Mouse (Mus musculus) MEL (cell line): ENCODE data around the gene Mlh1. TPM values are rescaled to one million over a fixed set of nuclear protein-coding genes. Genes with fewer than 3 reads are reported as not detected.

Source experiments
- DNase-seq: peaks from one replicate; pipeline ENCODE4 v3.0.0; 2011; ENCODE audit warnings: low read depth, low spot score
- H3K27ac ChIP-seq: 2 replicates; pipeline ENCODE4 v1.5.1; 2012; ENCODE audit warnings: low read depth, mild to moderate bottlenecking, control low read depth, low read length, moderate library complexity; ENCODE audit not compliant: control insufficient read depth
- H3K27me3 ChIP-seq, 2 experiments: fragments of 150-350 bp in 1 of 2; sonication (generic) in 1 of 2; 2 replicates each; pipeline ENCODE4 v1.6.1; 2012; ENCODE audit warnings: low read length in 2 of 2, mild to moderate bottlenecking in 2 of 2, improper control_type of control experiment in 1 of 2, moderate library complexity in 1 of 2; ENCODE audit not compliant: insufficient read depth in 2 of 2, control insufficient read depth in 1 of 2
- H3K36me3 ChIP-seq, 2 experiments: 2 replicates each; pipeline ENCODE4 v1.6.1; 2012 to 2014; ENCODE audit warnings: low read length in 2 of 2, improper control_type of control experiment in 1 of 2, inconsistent platforms in 1 of 2, mild to moderate bottlenecking in 1 of 2; ENCODE audit not compliant: insufficient read depth in 2 of 2, control insufficient read depth in 1 of 2
- H3K4me1 ChIP-seq, 2 experiments: fragments of 150-350 bp in 1 of 2; sonication (generic) in 1 of 2; 2 replicates each; pipeline ENCODE4 v1.6.1; 2012; ENCODE audit warnings: low read length in 2 of 2, improper control_type of control experiment in 1 of 2, mild to moderate bottlenecking in 1 of 2; ENCODE audit not compliant: insufficient read depth in 2 of 2, control insufficient read depth in 1 of 2
- H3K4me3 ChIP-seq, 2 experiments: fragments of 150-350 bp in 1 of 2; sonication (generic) in 1 of 2; 2 replicates each; pipeline ENCODE4 v1.5.1; 2012; ENCODE audit warnings: low read depth in 2 of 2, low read length in 2 of 2, mild to moderate bottlenecking in 2 of 2, moderate library complexity in 2 of 2, control low read depth in 1 of 2, improper control_type of control experiment in 1 of 2; ENCODE audit not compliant: control insufficient read depth in 1 of 2, insufficient read depth in 1 of 2
- H3K79me2 ChIP-seq: 2 replicates; pipeline ENCODE4 v1.6.1; 2012; ENCODE audit warnings: mild to moderate bottlenecking, low read length, moderate library complexity; ENCODE audit not compliant: control insufficient read depth, poor library complexity, insufficient read depth
- H3K9ac ChIP-seq: 2 replicates; pipeline ENCODE4 v1.6.1; 2012; ENCODE audit warnings: low read depth, mild to moderate bottlenecking, control low read depth, low read length, moderate library complexity; ENCODE audit not compliant: control insufficient read depth, poor library complexity, severe bottlenecking
- H3K9me3 ChIP-seq: fragments of 150-350 bp; sonication (generic); replicated peaks from 2 replicates; pipeline ENCODE4 v1.6.1; 2012; ENCODE audit warnings: mild to moderate bottlenecking, low read length, improper control_type of control experiment, moderate library complexity; ENCODE audit not compliant: insufficient read depth
- BHLHE40 ChIP-seq: IDR thresholded peaks from 2 replicates; pipeline ENCODE4 v1.6.1; 2012; ENCODE audit warnings: low read depth, mild to moderate bottlenecking, inconsistent platforms, low read length, improper control_type of control experiment, borderline replicate concordance
- CHD2 ChIP-seq: IDR thresholded peaks from 2 replicates; pipeline ENCODE4 v1.6.1; 2011; ENCODE audit warnings: low read length, improper control_type of control experiment
- E2F4 ChIP-seq: IDR thresholded peaks from 2 replicates; pipeline ENCODE4 v1.6.1; 2011; ENCODE audit warnings: low read depth, low read length, improper control_type of control experiment, borderline replicate concordance
- ETS1 ChIP-seq: IDR thresholded peaks from 2 replicates; pipeline ENCODE4 v1.6.1; 2012; ENCODE audit warnings: low read depth, mild to moderate bottlenecking, inconsistent platforms, low read length, improper control_type of control experiment, moderate library complexity
- HCFC1 ChIP-seq: IDR thresholded peaks from 2 replicates; pipeline ENCODE4 v1.6.1; 2012; ENCODE audit warnings: low read depth, mild to moderate bottlenecking, inconsistent platforms, low read length, improper control_type of control experiment, moderate library complexity
- JUND ChIP-seq: IDR thresholded peaks from 2 replicates; pipeline ENCODE4 v1.6.1; 2011; ENCODE audit warnings: low read depth, mild to moderate bottlenecking, improper control_type of control experiment, low read length
- MAZ ChIP-seq: IDR thresholded peaks from 2 replicates; pipeline ENCODE4 v1.6.1; 2012; ENCODE audit warnings: low read depth, mild to moderate bottlenecking, inconsistent platforms, low read length, improper control_type of control experiment
- MXI1 ChIP-seq: IDR thresholded peaks from 2 replicates; pipeline ENCODE4 v1.6.1; 2011; ENCODE audit warnings: mild to moderate bottlenecking, low read depth, low read length, improper control_type of control experiment
- MYB ChIP-seq: IDR thresholded peaks from 2 replicates; pipeline ENCODE4 v1.6.1; 2011; ENCODE audit warnings: mild to moderate bottlenecking, low read depth, low read length, improper control_type of control experiment
- MYC ChIP-seq: IDR thresholded peaks from 2 replicates; pipeline ENCODE4 v1.6.1; 2011; ENCODE audit warnings: low read depth, mild to moderate bottlenecking, low read length, improper control_type of control experiment, moderate library complexity
- NELFE ChIP-seq: IDR thresholded peaks from 2 replicates; pipeline ENCODE4 v1.6.1; 2011; ENCODE audit warnings: low read depth, low read length, improper control_type of control experiment
- POLR2A ChIP-seq, 2 experiments: IDR thresholded peaks; 2 replicates each; pipeline ENCODE4 v1.6.1; 2011 to 2012; ENCODE audit warnings: low read length in 2 of 2, mild to moderate bottlenecking in 2 of 2, control low read depth in 1 of 2, improper control_type of control experiment in 1 of 2, low read depth in 1 of 2, moderate library complexity in 1 of 2; ENCODE audit not compliant: control insufficient read depth in 1 of 2, insufficient read depth in 1 of 2, poor library complexity in 1 of 2
- POLR2AphosphoS2 ChIP-seq: IDR thresholded peaks from 2 replicates; pipeline ENCODE4 v1.6.1; 2011; ENCODE audit warnings: low read length, improper control_type of control experiment
- SMC3 ChIP-seq: IDR thresholded peaks from 2 replicates; pipeline ENCODE4 v1.6.1; 2011; ENCODE audit warnings: low read depth, low read length, improper control_type of control experiment
- TAL1 ChIP-seq: IDR thresholded peaks from 2 replicates; pipeline ENCODE4 v1.6.1; 2012; ENCODE audit warnings: mild to moderate bottlenecking, inconsistent platforms, low read length, moderate library complexity, mixed read lengths
- TBP ChIP-seq: IDR thresholded peaks from 2 replicates; pipeline ENCODE4 v1.8.0; 2011; ENCODE audit warnings: low read depth, low read length, improper control_type of control experiment
- TCF12 ChIP-seq: IDR thresholded peaks from 2 replicates; pipeline ENCODE4 v1.6.1; 2014; ENCODE audit warnings: low read depth, mild to moderate bottlenecking, inconsistent platforms, low read length, improper control_type of control experiment, moderate library complexity
- UBTF ChIP-seq: IDR thresholded peaks from 2 replicates; pipeline ENCODE4 v1.6.1; 2012; ENCODE audit warnings: low read depth, mild to moderate bottlenecking, inconsistent platforms, low read length, improper control_type of control experiment, moderate library complexity, borderline replicate concordance; ENCODE audit not compliant: insufficient read depth
- ZC3H11A ChIP-seq: IDR thresholded peaks from 2 replicates; pipeline ENCODE4 v1.6.1; 2012; ENCODE audit warnings: low read depth, mild to moderate bottlenecking, inconsistent platforms, low read length, improper control_type of control experiment
- ZKSCAN1 ChIP-seq: IDR thresholded peaks from 2 replicates; pipeline ENCODE4 v1.6.1; 2012; ENCODE audit warnings: low read depth, mild to moderate bottlenecking, inconsistent platforms, low read length, improper control_type of control experiment, moderate library complexity
- ZMIZ1 ChIP-seq: IDR thresholded peaks from 2 replicates; pipeline ENCODE4 v1.6.1; 2012; ENCODE audit warnings: low read depth, mild to moderate bottlenecking, inconsistent platforms, low read length, improper control_type of control experiment, moderate library complexity
- ZNF384 ChIP-seq: IDR thresholded peaks from 2 replicates; pipeline ENCODE4 v1.6.1; 2012; ENCODE audit warnings: low read depth, mild to moderate bottlenecking, inconsistent platforms, low read length, improper control_type of control experiment
- polyA plus RNA-seq, 2 experiments: library from polyadenylated mRNA; stranded (reverse) in 1 of 2; unstranded in 1 of 2; fragments of >175 nt in 1 of 2; fragments of >200 nt in 1 of 2; gene quantifications; 2 replicates each; pipeline versions ENCODE4 v1.2.1 to v1.2.4; 2012; ENCODE audit warnings: low replicate concordance in 2 of 2, low read depth in 1 of 2; ENCODE audit not compliant: insufficient read length in 2 of 2, insufficient read depth in 1 of 2, missing spikeins in 1 of 2
- total RNA-seq: library from RNA; depleted of rRNA; stranded (reverse); fragments of 300-350 nt; gene quantifications from 2 replicates; pipeline ENCODE4 v1.2.3, GENCODE M21; 2012

Gene Mlh1
- total and polyA plus RNA-seq, 3 experiments: 21.8 to 31.7 TPM; not detected in 1

DNA sequence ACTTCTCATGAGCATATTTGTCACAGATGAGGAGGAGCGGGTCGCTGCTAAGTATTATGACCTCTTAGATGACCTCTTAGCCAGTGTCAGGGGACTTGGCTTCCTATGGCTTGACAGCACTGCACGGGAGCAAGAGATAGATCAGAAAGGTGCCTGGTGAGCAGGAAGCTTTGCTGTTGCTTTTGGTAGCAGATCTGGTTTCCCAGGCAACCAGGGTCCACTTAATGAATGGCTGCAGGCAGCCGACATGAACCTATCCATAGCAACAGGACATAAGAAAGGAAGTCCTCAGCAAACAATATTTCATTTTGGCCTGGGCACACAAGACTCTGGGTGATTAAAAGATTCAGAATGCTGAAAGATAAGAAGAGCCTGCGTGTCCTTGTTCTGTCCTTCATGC, 14.1 kb upstream of the Mlh1 start:
- TF ChIP-seq TAL1 (no peak), UBTF (no peak), NELFE (no peak), TCF12 (no peak), TBP (no peak), BHLHE40 (no peak), ETS1 (no peak), CHD2 (no peak), MXI1 (no peak), ZC3H11A (no peak), E2F4 (no peak), POLR2A (IDR thresholded peaks at IDR 0.05; ENCODE audit: control insufficient read depth in 1 of 2, insufficient read depth in 1 of 2, low read depth in 1 of 2, low read length in 2 of 2, poor library complexity in 1 of 2) (no peak)
- H3K4me1 ChIP-seq: no peaks in the 10 kb centered on the region
- no peak for DNase-seq

DNA sequence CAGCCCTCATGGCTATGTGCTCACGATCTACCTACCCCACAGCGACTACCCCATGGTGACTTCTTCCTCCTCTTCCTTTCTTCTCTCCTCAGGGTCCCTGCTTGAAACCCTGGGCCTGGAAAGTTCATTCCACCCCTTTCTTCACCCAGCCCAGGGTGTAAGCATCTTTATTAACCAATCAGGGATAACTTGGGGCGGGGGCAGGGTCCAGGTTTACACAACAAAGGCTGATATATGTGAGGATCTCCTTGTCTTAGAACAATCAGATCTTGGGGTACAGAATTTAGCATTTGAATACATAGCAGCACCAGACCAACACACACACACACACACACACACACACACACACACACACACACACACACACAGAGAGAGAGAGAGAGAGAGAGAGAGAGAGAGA, 13.5 kb upstream of the Mlh1 start:
- H3K9me3 ChIP-seq: no peaks in the 10 kb centered on the region
- H3K36me3 ChIP-seq: 0 out of 4 replicates have a peak, but pooled peaks cover 0 to 3% of the 10 kb centered on the region in 2 experiments
- H3K4me3 ChIP-seq: no peak overlapping the region
- H3K27ac ChIP-seq: no peak overlapping the region
- H3K79me2 ChIP-seq: no peaks in the 10 kb centered on the region
- no peaks in the 10 kb centered on the region for H3K4me1 ChIP-seq
- no peak overlapping the region for H3K9ac ChIP-seq
- no peaks in the 10 kb centered on the region for H3K27me3 ChIP-seq
- DNase-seq: no peak
- TF ChIP-seq TCF12 (no peak), POLR2A (IDR thresholded peaks at IDR 0.05; ENCODE audit: control insufficient read depth in 1 of 2, insufficient read depth in 1 of 2, low read depth in 1 of 2, low read length in 2 of 2, poor library complexity in 1 of 2) (no peak), ZMIZ1 (no peak), ZKSCAN1 (no peak), MYB (no peak), POLR2AphosphoS2 (no peak), ZNF384 (no peak), TAL1 (no peak), MXI1 (no peak), MYC (no peak), MAZ (no peak), E2F4 (no peak), HCFC1 (no peak), CHD2 (no peak), SMC3 (no peak), UBTF (no peak), JUND (no peak), TBP (no peak)
- TF ChIP-seq, all 39 proteins: peak for 0

More for the DNA sequence above, 14.1 kb upstream of the Mlh1 start:
- Histone ChIP-seq H3K36me3 (0 out of 4 replicates have a peak, but pooled peaks cover 0 to 3% of the 10 kb centered on the region in 2 experiments), H3K27ac (no peak overlapping the region), H3K4me3 (no peak overlapping the region), H3K27me3 (no peaks in the 10 kb centered on the region), H3K9me3 (no peaks in the 10 kb centered on the region), H3K79me2 (no peaks in the 10 kb centered on the region), H3K9ac (no peak overlapping the region)
